Mouse (Mus musculus): ENCODE measurements around the gene Itih3. TPM values are rescaled to one million over a fixed set of nuclear protein-coding genes. Genes with fewer than 3 reads are reported as not detected.
A peak's percentile ranks its signal among the peaks of the same experiment; 100 is the strongest.

Itih3 gene
- polyA plus RNA-seq (2014; fragmentation: Nextera tagmentation; extraction: Ambion mirVana), result 0.28 and 0.32 TPM in 2 replicates

DNA sequence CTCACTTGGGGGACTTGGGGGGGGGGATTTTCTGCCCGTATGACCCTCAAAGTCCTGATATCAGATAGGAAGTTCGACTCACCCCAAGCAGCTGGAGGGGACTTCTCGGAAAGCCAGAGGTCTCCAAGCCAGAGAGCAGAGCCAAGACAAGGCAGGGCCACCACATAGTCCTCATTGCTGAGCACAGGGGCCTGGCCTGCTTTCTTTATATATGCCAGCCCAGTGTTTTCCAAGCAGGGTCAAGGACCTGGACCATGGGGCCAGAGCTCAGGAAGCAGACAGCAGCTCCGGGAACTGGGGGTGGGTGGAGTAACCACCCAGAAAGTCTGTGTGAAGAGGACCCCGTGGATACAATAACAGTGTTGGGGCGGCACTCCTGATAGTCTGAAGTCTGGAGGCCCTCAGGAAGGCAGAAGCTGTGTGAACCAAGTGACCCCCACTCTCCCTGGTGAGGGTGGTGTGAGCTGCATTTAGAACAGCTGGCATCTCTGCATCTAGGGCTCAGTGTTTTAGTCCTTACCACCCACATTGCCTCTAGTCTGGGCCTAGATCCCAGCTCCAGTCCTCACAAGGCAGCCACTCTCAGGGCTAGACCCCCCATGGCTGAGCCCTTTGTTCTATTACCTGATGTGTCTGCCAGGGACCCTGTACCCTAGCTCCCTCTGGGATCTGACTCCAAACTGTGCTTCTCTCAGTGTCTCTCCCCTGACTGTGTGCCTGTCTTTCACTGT, at the start of gene Itih3:
Itih3 (minus strand) TSS at position 386 of the 731 bp plus-strand sequence.
- no peaks in the 10 kb centered on the region for H3K27me3 ChIP-seq (ENCODE audit: control insufficient read depth, insufficient read depth, low read length)
- no peak within 1 kb of the TSS for H3K9ac ChIP-seq (replicated peaks; ENCODE audit: low read length)
- ATAC-seq (replicated peaks; ENCODE audit: insufficient number of reproducible peaks, low FRiP score, low TSS enrichment, low read depth), result no peak
- H3K4me1 ChIP-seq (ENCODE audit: control insufficient read depth, insufficient read depth, low read length), result no peaks in the 10 kb centered on the region
- WGBS, result 63% methylated on average over 6 of the region's 6 CpGs
- DNase-seq (ENCODE audit: low spot score), result no peak
- no peak within 1 kb of the TSS for H3K4me3 ChIP-seq (ENCODE audit: low read depth, low read length)
- no peaks in the 10 kb centered on the region for H3K9me3 ChIP-seq (replicated peaks; ENCODE audit: control insufficient read depth, low read length)
- no peak within 1 kb of the TSS for H3K27ac ChIP-seq (replicated peaks; ENCODE audit: low read depth, low read length)
- H3K36me3 ChIP-seq (replicated peaks; ENCODE audit: control insufficient read depth, insufficient read depth, low read depth, low read length), result no peaks in the 10 kb centered on the region
- H3K4me2 ChIP-seq (ENCODE audit: low read depth, low read length), result no peak within 1 kb of the TSS

DNA sequence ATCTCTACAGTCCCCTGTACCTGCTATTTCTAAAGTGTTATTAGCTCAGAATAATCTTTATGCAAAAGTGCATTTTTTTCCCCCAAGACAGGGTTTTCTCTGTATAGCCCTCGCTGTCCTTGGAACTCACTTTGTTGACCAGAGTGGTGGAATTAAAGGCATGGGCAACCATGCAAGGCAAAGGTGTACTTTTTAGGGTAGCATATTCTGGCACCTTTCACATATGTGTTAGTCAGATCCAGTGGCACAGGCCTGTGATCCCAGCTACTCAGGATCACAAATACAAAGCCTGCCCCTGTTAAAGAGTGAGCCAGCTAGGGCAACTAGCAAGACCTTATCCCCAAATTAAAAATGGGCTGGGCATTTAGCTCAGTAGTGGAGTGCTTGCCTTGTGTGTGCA, 36.8 kb upstream of the Itih3 start:
- H3K36me3 ChIP-seq (replicated peaks; ENCODE audit: control insufficient read depth, insufficient read depth, low read depth, low read length), result no peaks in the 10 kb centered on the region

DNA sequence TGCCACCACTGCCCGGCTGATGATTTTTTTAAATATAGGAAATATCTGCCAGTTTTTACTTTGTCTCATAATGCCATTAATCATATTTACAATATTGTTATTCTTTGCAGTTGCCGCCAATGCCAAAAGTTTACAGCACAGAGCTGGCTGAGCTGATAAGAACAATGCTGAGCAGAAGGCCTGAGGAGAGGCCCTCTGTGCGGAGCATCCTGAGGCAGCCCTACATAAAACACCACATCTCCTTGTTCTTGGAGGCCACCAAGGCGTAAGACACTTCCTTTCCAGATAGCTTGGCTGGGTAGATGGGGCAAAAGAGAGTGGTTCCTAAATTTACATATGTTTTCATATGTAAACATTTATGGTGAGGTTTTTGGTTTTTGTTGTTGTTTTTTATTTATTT, 35.5 kb upstream of the Itih3 start:
- H3K27ac ChIP-seq (replicated peaks; ENCODE audit: low read depth, low read length), result no peak overlapping the region
- H3K36me3 ChIP-seq (replicated peaks; ENCODE audit: control insufficient read depth, insufficient read depth, low read depth, low read length), result no peaks in the 10 kb centered on the region
- H3K4me2 ChIP-seq (ENCODE audit: low read depth, low read length), result no peak overlapping the region
- no peaks in the 10 kb centered on the region for H3K9me3 ChIP-seq (replicated peaks; ENCODE audit: control insufficient read depth, low read length)
- WGBS, result 92% methylated on average over 4 of the region's 4 CpGs
- ATAC-seq (replicated peaks; ENCODE audit: insufficient number of reproducible peaks, low FRiP score, low TSS enrichment, low read depth), result no peak
- no peak overlapping the region for H3K9ac ChIP-seq (replicated peaks; ENCODE audit: low read length)
- DNase-seq (ENCODE audit: low spot score), result no peak
- no peak overlapping the region for H3K4me3 ChIP-seq (ENCODE audit: low read depth, low read length)
- H3K27me3 ChIP-seq (ENCODE audit: control insufficient read depth, insufficient read depth, low read length), result no peaks in the 10 kb centered on the region
- H3K4me1 ChIP-seq (ENCODE audit: control insufficient read depth, insufficient read depth, low read length), result no peaks in the 10 kb centered on the region

More for the DNA sequence above, 36.8 kb upstream of the Itih3 start:
- no peak overlapping the region for H3K4me2 ChIP-seq (ENCODE audit: low read depth, low read length)
- DNase-seq (ENCODE audit: low spot score) (no peak), ATAC-seq (replicated peaks; ENCODE audit: insufficient number of reproducible peaks, low FRiP score, low TSS enrichment, low read depth) (no peak)
- H3K27me3 ChIP-seq (ENCODE audit: control insufficient read depth, insufficient read depth, low read length), result no peaks in the 10 kb centered on the region
- no peaks in the 10 kb centered on the region for H3K4me1 ChIP-seq (ENCODE audit: control insufficient read depth, insufficient read depth, low read length)
- no peak overlapping the region for H3K4me3 ChIP-seq (ENCODE audit: low read depth, low read length)
- 80% methylated on average over 1 of the region's 1 CpGs for WGBS
- H3K27ac ChIP-seq (replicated peaks; ENCODE audit: low read depth, low read length), result no peak overlapping the region
- H3K9me3 ChIP-seq (replicated peaks; ENCODE audit: control insufficient read depth, low read length), result no peaks in the 10 kb centered on the region
- no peak overlapping the region for H3K9ac ChIP-seq (replicated peaks; ENCODE audit: low read length)

DNA sequence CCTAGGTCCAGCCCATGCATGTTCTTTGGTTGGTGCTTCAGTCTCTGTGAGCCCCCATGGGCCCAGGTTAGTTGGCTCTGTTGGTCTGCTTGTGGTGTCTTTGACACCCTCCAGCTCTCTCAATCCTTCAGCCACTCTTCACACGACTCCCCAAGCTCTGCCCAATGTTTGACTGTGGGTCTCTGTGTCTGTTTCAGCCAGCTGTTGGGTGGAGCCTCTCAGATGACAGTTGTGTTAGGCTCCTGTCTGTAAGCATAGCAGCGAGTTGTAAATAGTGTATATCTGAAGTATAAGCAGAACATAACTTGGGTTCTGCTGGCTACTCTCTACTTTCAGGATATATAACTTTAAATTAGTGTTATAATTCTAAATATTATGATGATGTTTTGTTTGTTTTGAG, 35.0 kb upstream of the Itih3 start:
- Histone ChIP-seq H3K27me3 (ENCODE audit: control insufficient read depth, insufficient read depth, low read length) (no peaks in the 10 kb centered on the region), H3K9me3 (replicated peaks; ENCODE audit: control insufficient read depth, low read length) (no peaks in the 10 kb centered on the region), H3K4me3 (ENCODE audit: low read depth, low read length) (no peak overlapping the region), H3K27ac (replicated peaks; ENCODE audit: low read depth, low read length) (no peak overlapping the region), H3K9ac (replicated peaks; ENCODE audit: low read length) (no peak overlapping the region), H3K4me2 (ENCODE audit: low read depth, low read length) (no peak overlapping the region), H3K4me1 (ENCODE audit: control insufficient read depth, insufficient read depth, low read length) (no peaks in the 10 kb centered on the region), H3K36me3 (replicated peaks; ENCODE audit: control insufficient read depth, insufficient read depth, low read depth, low read length) (no peaks in the 10 kb centered on the region)
- ATAC-seq (replicated peaks; ENCODE audit: insufficient number of reproducible peaks, low FRiP score, low TSS enrichment, low read depth) (no peak), DNase-seq (ENCODE audit: low spot score) (no peak)
- WGBS, result 72% methylated on average over 2 of the region's 2 CpGs

DNA sequence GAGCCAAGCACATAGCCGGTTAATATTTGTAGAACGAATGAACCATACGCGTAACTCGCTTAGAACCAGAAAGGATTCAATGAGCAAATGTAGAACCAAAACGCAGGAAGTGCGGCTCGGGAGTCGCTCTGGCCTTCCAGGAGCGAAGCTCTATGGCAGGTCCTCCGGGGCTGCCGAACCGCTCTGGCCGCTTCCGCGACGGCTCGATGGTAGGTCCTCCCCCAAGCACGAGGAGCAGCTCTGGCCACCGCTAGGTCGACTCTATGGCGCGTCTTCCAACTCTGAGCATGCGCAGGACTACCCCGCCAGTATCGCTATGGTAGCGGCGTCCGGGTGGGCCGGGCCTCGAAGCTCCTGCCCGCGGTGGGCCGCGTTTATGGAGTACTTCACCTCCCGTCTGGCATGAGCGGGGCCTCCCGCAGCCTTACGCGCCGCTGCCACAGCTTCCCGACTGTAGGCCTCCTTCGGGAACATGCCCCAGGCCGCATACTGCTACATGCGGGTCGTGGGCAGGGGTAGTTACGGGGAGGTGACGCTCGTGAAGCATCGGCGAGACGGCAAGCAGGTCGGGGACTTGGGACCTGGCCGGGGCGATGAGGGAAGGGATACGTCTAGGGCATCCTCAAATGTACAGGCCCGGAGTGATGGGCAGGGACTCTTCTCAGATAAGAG, 27.7 kb upstream of the Itih3 start, which contains the start of gene Nek4:
Nek4 (plus strand) TSS at position 224 of the 672 bp plus-strand sequence.
- no peaks in the 10 kb centered on the region for H3K27me3 ChIP-seq (ENCODE audit: control insufficient read depth, insufficient read depth, low read length)
- H3K9me3 ChIP-seq (replicated peaks; ENCODE audit: control insufficient read depth, low read length), result no peaks in the 10 kb centered on the region
- peak; percentile 98 for DNase-seq (ENCODE audit: low spot score)
- peak within 1 kb of the TSS; percentile 49 for H3K4me2 ChIP-seq (ENCODE audit: low read depth, low read length)
- H3K4me1 ChIP-seq (ENCODE audit: control insufficient read depth, insufficient read depth, low read length), result no peaks in the 10 kb centered on the region
- peak within 1 kb of the TSS; percentile 87 for H3K9ac ChIP-seq (replicated peaks; ENCODE audit: low read length)
- WGBS, result under 1% methylated on average over 57 of the region's 57 CpGs
- ATAC-seq (replicated peaks; ENCODE audit: insufficient number of reproducible peaks, low FRiP score, low TSS enrichment, low read depth), result peak; percentile 99
- no peaks in the 10 kb centered on the region for H3K36me3 ChIP-seq (replicated peaks; ENCODE audit: control insufficient read depth, insufficient read depth, low read depth, low read length)
- no peak within 1 kb of the TSS for H3K27ac ChIP-seq (replicated peaks; ENCODE audit: low read depth, low read length)
- peak within 1 kb of the TSS; percentile 75 for H3K4me3 ChIP-seq (ENCODE audit: low read depth, low read length)

DNA sequence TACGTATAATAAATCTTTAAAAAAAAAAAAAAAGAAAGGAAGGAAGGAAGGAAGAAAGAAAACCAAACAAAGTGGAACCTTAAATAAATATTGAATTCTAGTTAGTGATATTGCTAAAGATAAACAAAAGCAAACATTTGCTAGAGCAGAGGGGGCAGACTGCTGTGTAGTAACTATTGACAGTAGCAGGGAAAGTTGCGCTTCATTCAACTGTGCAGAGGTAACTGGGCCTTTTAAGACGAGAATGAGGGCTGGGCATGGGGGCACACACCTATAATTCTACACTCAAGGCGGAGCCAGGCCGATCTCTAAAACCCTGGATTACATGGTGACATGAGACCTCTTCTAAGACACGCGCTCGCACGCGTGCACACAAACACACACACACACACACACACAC, 26.4 kb upstream of the Itih3 start:
- Histone ChIP-seq H3K27me3 (ENCODE audit: control insufficient read depth, insufficient read depth, low read length) (no peaks in the 10 kb centered on the region), H3K9me3 (replicated peaks; ENCODE audit: control insufficient read depth, low read length) (no peaks in the 10 kb centered on the region), H3K4me2 (ENCODE audit: low read depth, low read length) (no peak overlapping the region), H3K9ac (replicated peaks; ENCODE audit: low read length) (no peak overlapping the region), H3K4me3 (ENCODE audit: low read depth, low read length) (no peak overlapping the region), H3K27ac (replicated peaks; ENCODE audit: low read depth, low read length) (no peak overlapping the region), H3K36me3 (replicated peaks; ENCODE audit: control insufficient read depth, insufficient read depth, low read depth, low read length) (no peaks in the 10 kb centered on the region), H3K4me1 (ENCODE audit: control insufficient read depth, insufficient read depth, low read length) (no peaks in the 10 kb centered on the region)
- DNase-seq (ENCODE audit: low spot score) (no peak), ATAC-seq (replicated peaks; ENCODE audit: insufficient number of reproducible peaks, low FRiP score, low TSS enrichment, low read depth) (no peak)
- WGBS, result 93% methylated on average over 10 of the region's 10 CpGs

DNA sequence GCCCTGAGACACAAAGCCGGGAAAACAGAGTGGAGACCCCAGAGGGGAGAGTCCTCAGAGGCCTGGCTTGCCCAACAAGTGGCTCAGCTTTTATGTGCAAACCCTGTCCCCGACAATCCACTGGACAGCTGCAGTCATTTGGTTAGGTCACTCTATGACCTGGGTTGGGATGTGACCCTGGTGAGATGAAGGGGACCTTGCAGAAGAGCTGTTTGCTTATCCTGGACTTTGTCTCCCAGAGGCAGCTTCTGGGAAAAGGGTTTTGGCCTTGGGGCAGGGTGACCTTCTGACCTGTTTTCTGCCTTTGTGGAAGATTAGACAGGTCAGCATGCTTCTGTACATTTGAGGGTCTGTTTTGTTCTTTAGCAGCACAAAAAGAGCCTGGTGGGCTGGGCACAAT, 21.2 kb upstream of the Itih3 start:
- no peak overlapping the region for H3K27ac ChIP-seq (replicated peaks; ENCODE audit: low read depth, low read length)
- 73% methylated on average over 2 of the region's 2 CpGs for WGBS
- no peak for DNase-seq (ENCODE audit: low spot score)
- H3K4me3 ChIP-seq (ENCODE audit: low read depth, low read length), result no peak overlapping the region
- no peaks in the 10 kb centered on the region for H3K36me3 ChIP-seq (replicated peaks; ENCODE audit: control insufficient read depth, insufficient read depth, low read depth, low read length)
- no peaks in the 10 kb centered on the region for H3K9me3 ChIP-seq (replicated peaks; ENCODE audit: control insufficient read depth, low read length)
- no peaks in the 10 kb centered on the region for H3K27me3 ChIP-seq (ENCODE audit: control insufficient read depth, insufficient read depth, low read length)
- no peak for ATAC-seq (replicated peaks; ENCODE audit: insufficient number of reproducible peaks, low FRiP score, low TSS enrichment, low read depth)
- no peaks in the 10 kb centered on the region for H3K4me1 ChIP-seq (ENCODE audit: control insufficient read depth, insufficient read depth, low read length)
- H3K4me2 ChIP-seq (ENCODE audit: low read depth, low read length), result no peak overlapping the region
- no peak overlapping the region for H3K9ac ChIP-seq (replicated peaks; ENCODE audit: low read length)

Data from embryonic facial prominence, embryonic 11.5 days (tissue).